Mouse (Mus musculus): Measurements from ENCODE around the gene Cd4. TPM values are rescaled to one million over a fixed set of nuclear protein-coding genes. Genes with fewer than 3 reads are reported as not detected.

Cd4 gene
- polyA plus RNA-seq, 2 experiments, result 0.10 to 0.26 TPM

DNA sequence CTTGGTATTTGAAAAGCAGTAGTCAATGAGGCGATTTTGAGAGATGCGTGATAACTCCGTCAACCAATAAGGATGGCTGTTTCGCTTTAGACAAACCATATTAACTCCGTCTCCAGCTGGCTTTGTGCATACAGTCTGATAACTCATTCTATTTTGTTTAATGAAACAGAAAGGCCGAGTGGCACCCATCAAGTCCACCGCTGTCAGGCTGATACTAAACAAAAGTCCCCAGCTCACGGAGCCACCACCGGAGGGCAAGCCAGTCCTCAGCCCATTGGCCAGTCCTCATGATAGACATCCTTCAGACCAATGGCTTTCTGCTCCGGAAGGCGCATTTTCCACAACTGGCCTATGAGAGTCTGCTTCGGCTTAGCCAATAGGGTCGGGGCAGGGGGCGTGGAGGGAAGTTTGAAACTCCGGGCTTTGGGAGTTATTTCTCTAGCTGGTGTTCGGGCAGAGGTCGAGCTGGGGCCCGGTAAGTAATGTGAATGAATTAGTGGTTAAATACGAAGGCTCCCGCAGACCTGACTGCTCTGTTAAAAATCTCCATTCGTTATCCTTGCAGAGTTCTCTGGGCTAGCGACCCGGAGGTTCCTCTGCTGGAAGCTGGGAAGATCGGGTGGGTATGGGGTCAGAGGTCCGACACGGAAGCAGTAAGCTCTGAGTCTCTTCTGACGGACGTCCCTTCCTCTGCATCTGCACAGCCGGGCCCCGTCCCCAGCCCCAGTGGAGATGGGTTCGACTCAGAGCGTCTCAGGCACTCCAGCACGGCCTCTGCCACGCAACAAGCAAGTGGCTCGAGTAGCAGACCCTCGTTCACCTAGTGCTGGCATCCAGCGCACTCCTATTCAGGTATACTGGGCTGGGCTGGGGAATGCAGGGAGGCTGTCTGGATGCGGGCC lies 58.0 kb downstream of the Cd4 start:
- H3K27me3 ChIP-seq (ENCODE audit: control insufficient read depth, insufficient read depth, low read length), result no peaks in the 10 kb centered on the region
- no peak for TF ChIP-seq POLR2A (IDR thresholded peaks at IDR 0.05; ENCODE audit: borderline replicate concordance, extremely low read depth, insufficient read depth, insufficient read length)
- H3K36me3 ChIP-seq (ENCODE audit: control insufficient read depth, insufficient read depth, low read length), result peaks cover 45% of the 10 kb centered on the region
- H3K9me3 ChIP-seq (ENCODE audit: control insufficient read depth, low read length), result no peaks in the 10 kb centered on the region
- peak overlapping the region; percentile 73 for H3K27ac ChIP-seq (replicated peaks; ENCODE audit: low read depth, low read length)
- peaks cover 9% of the 10 kb centered on the region; the same call in 1 of the 2 replicates for H3K4me1 ChIP-seq (ENCODE audit: control insufficient read depth, insufficient read depth, low read length)
- whole genome bisulfite sequencing, result under 1% methylated on average over 38 of the region's 38 CpGs
- ATAC-seq (ENCODE audit: low FRiP score, low read depth) (peak; percentile 83), DNase-seq (ENCODE audit: low spot score) (peak; percentile 98)
- H3K9ac ChIP-seq (ENCODE audit: low read depth, low read length, severe bottlenecking), result peak overlapping the region; percentile 65
- H3K4me2 ChIP-seq (replicated peaks; ENCODE audit: low read depth, low read length, severe bottlenecking), result peak overlapping the region; percentile 90
- peak overlapping the region; percentile 54 for H3K4me3 ChIP-seq (replicated peaks; ENCODE audit: low read length)

DNA sequence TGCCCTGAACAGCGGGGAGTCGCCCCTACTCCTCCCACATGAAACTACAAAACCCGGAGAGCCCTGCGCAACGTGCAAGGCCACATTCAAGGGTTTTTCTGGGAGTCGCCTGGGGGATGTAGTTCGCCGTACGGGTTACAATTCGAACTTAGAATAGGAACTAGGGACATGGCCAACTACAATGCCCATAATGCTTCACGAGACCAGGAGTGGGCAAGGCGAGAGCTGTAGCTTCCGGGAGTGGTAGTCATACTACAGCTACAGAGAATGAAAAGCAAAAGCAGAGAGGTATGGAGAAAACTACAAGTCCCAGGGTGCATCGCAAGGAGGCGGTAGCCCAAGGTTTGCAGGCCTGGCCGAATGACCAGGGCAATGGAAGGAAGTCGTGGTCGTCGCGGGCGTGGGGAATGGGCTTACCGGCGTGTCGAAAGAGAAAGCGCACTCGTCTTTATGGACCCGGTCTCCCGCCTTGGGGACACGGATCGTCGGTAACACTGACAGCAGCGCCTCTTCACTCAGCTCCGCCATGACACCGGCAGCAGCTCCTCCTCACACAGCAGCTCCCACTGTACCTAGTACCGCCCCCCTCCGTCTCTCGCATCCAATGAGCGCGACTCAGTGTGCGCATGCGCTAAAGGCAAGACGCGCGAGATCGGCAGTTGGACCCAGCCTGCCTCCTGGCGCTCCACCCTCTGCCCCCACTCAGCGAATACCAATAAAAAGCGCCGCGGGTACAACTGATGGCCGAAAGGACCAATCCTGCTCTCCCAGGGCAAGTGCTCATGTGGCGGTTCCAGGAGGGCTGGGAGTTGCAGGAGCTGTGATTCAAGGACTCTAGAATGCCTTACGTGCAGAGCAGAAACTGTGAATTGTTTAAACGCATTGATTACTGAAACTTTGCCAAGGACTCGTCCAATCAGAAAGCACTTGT lies 58.9 kb downstream of the Cd4 start, which contains the start of the genes Usp5 and Cdca3:
Usp5 (minus strand) TSS at position 617 of the 931 bp plus-strand sequence.
Cdca3 (plus strand) TSS at position 680 of the 931 bp plus-strand sequence.
- Histone ChIP-seq H3K9ac (ENCODE audit: low read depth, low read length, severe bottlenecking) (peak within 1 kb of the TSS; percentile 65), H3K4me3 (replicated peaks; ENCODE audit: low read length) (peak within 1 kb of the TSS; percentile 54), H3K27me3 (ENCODE audit: control insufficient read depth, insufficient read depth, low read length) (no peaks in the 10 kb centered on the region), H3K4me2 (replicated peaks; ENCODE audit: low read depth, low read length, severe bottlenecking) (peak within 1 kb of the TSS; percentile 90), H3K36me3 (ENCODE audit: control insufficient read depth, insufficient read depth, low read length) (peaks cover 49% of the 10 kb centered on the region), H3K9me3 (ENCODE audit: control insufficient read depth, low read length) (no peaks in the 10 kb centered on the region), H3K4me1 (ENCODE audit: control insufficient read depth, insufficient read depth, low read length) (peaks cover 9% of the 10 kb centered on the region; the same call in 1 of the 2 replicates), H3K27ac (replicated peaks; ENCODE audit: low read depth, low read length) (peak within 1 kb of the TSS; percentile 73)
- TF ChIP-seq POLR2A (IDR thresholded peaks at IDR 0.05; ENCODE audit: borderline replicate concordance, extremely low read depth, insufficient read depth, insufficient read length), result 0 out of 2 replicates have a peak, but pooled peaks have one; percentile 74
- ATAC-seq (ENCODE audit: low FRiP score, low read depth), result peak; percentile 92
- WGBS, result under 1% methylated on average over 53 of the region's 55 CpGs
- peak; percentile 99 for DNase-seq (ENCODE audit: low spot score)

DNA sequence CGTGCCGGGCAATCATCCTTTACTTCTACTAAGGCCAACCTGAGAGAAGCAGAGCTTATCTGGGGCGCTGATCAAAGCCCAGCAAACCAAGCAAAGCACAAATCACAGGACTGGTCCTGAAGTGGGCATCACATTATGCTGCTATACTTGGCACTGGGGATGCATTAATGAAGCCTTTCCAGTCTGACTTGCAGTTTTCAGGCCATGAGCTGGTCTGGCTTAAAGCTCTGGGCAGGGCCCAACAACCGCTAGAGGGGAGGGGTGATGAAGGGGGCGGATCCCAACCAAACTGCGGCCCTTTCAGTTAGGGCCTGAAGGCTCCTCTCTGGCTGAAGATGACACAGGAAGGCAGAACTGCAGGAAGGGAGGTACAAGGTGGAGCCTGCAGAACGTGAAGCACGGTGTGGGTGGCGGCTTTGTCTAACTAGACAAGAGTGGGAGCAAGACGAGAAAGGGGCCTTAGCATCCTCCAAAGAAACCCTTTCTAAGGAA lies 59.9 kb downstream of the Cd4 start:
- Histone ChIP-seq H3K27me3 (ENCODE audit: control insufficient read depth, insufficient read depth, low read length) (no peaks in the 10 kb centered on the region), H3K9ac (ENCODE audit: low read depth, low read length, severe bottlenecking) (peak overlapping the region; percentile 58), H3K36me3 (ENCODE audit: control insufficient read depth, insufficient read depth, low read length) (peaks cover 51% of the 10 kb centered on the region), H3K9me3 (ENCODE audit: control insufficient read depth, low read length) (no peaks in the 10 kb centered on the region), H3K4me2 (replicated peaks; ENCODE audit: low read depth, low read length, severe bottlenecking) (peak overlapping the region; percentile 81), H3K27ac (replicated peaks; ENCODE audit: low read depth, low read length) (peak overlapping the region; percentile 44; the same call in 1 of the 2 replicates), H3K4me1 (ENCODE audit: control insufficient read depth, insufficient read depth, low read length) (peaks cover 9% of the 10 kb centered on the region; the same call in 1 of the 2 replicates), H3K4me3 (replicated peaks; ENCODE audit: low read length) (peak overlapping the region; percentile 54)
- peak; percentile 48 for DNase-seq (ENCODE audit: low spot score)
- no peak for ATAC-seq (ENCODE audit: low FRiP score, low read depth)
- 25% methylated on average over 10 of the region's 10 CpGs for WGBS
- TF ChIP-seq POLR2A (IDR thresholded peaks at IDR 0.05; ENCODE audit: borderline replicate concordance, extremely low read depth, insufficient read depth, insufficient read length), result no peak

DNA sequence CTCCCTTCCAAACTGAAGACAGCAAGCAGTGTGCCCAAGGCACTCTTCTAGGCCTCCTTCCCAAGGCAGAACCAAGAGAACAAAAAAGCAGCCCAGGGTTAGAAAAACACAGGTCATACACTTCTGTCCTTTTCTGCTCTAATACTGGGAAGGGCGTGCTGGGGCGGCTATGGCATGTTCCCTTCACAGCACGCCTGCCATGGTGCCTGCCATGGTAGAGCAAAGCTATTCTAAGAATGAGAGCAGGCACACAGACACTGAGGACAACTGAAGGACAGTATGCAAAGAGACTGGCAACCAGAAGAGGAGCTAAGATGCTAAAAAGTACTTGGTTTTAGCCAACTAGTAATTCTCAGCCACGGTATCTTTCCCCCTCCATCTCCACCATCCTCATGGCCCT lies 66.0 kb downstream of the Cd4 start:
- no peak overlapping the region for H3K9ac ChIP-seq (ENCODE audit: low read depth, low read length, severe bottlenecking)
- ATAC-seq (ENCODE audit: low FRiP score, low read depth), result no peak
- TF ChIP-seq POLR2A (IDR thresholded peaks at IDR 0.05; ENCODE audit: borderline replicate concordance, extremely low read depth, insufficient read depth, insufficient read length), result no peak
- DNase-seq (ENCODE audit: low spot score), result no peak
- 96% methylated on average over 4 of the region's 4 CpGs for WGBS
- H3K4me1 ChIP-seq (ENCODE audit: control insufficient read depth, insufficient read depth, low read length), result no peaks in the 10 kb centered on the region
- no peak overlapping the region for H3K4me2 ChIP-seq (replicated peaks; ENCODE audit: low read depth, low read length, severe bottlenecking)
- H3K27me3 ChIP-seq (ENCODE audit: control insufficient read depth, insufficient read depth, low read length), result no peaks in the 10 kb centered on the region
- H3K4me3 ChIP-seq (replicated peaks; ENCODE audit: low read length), result no peak overlapping the region
- peaks cover 92% of the 10 kb centered on the region for H3K36me3 ChIP-seq (ENCODE audit: control insufficient read depth, insufficient read depth, low read length)
- no peaks in the 10 kb centered on the region for H3K9me3 ChIP-seq (ENCODE audit: control insufficient read depth, low read length)
- no peak overlapping the region for H3K27ac ChIP-seq (replicated peaks; ENCODE audit: low read depth, low read length)

All from limb, embryonic 14.5 days (tissue).